ENCODE assay signal across 8 mouse cellular contexts in genomic region chr4:118336658-118337057, GRCm38 (mm10). TPM values are rescaled to one million over a fixed set of nuclear protein-coding genes. Genes with fewer than 3 reads are reported as not detected.
DNase-seq lines count a peak whose midpoint lies in the region; ATAC-seq and TF ChIP-seq lines count a peak whose summit lies in the region.

No protein-coding gene starts in this region.

- TF ChIP-seq CTCF in lung, postnatal 0 days (IDR thresholded peaks at IDR 0.05), result peak; percentile 75
- TF ChIP-seq CTCF in testis, adult 2 months (IDR thresholded peaks at IDR 0.05; ENCODE audit: control insufficient read depth, insufficient read depth, insufficient replicate concordance, low read depth, low read length), result peak; percentile 59; the same call in 1 of the 2 replicates

- no peak for TF ChIP-seq EP300 in lung, postnatal 0 days (IDR thresholded peaks at IDR 0.05)

- H3K4me1 ChIP-seq in forebrain, embryonic 11.5 days (replicated peaks; ENCODE audit: control insufficient read depth, insufficient read depth, low read length), result no peaks in the 10 kb centered on the region
- H3K4me1 ChIP-seq in forebrain, embryonic 15.5 days, result no peaks in the 10 kb centered on the region; the same call in 1 of the 2 replicates
- H3K4me1 ChIP-seq in intestine, embryonic 14.5 days (replicated peaks; ENCODE audit: control insufficient read depth, insufficient read depth, low read length), result no peaks in the 10 kb centered on the region
- no peaks in the 10 kb centered on the region for H3K4me1 ChIP-seq in lung, postnatal 0 days (ENCODE audit: insufficient read depth, low read depth, low read length)
- H3K4me1 ChIP-seq in testis, adult 2 months (ENCODE audit: control insufficient read depth, insufficient read depth, low read length), result no peaks in the 10 kb centered on the region

- H3K4me3 ChIP-seq in forebrain, embryonic 11.5 days (ENCODE audit: low read depth, low read length), result no peak overlapping the region
- H3K4me3 ChIP-seq in forebrain, embryonic 15.5 days, result no peak overlapping the region
- no peak overlapping the region for H3K4me3 ChIP-seq in intestine, embryonic 14.5 days (ENCODE audit: low read depth, low read length)
- H3K4me3 ChIP-seq in lung, postnatal 0 days (ENCODE audit: low read depth, low read length), result no peak overlapping the region
- no peak overlapping the region for H3K4me3 ChIP-seq in testis, adult 2 months (ENCODE audit: control insufficient read depth, low read depth, low read length)

- no peak overlapping the region for H3K9ac ChIP-seq in forebrain, embryonic 11.5 days (ENCODE audit: low read length)
- no peak overlapping the region for H3K9ac ChIP-seq in forebrain, embryonic 15.5 days (replicated peaks)
- H3K9ac ChIP-seq in intestine, embryonic 14.5 days (ENCODE audit: low read length), result no peak overlapping the region
- H3K9ac ChIP-seq in lung, postnatal 0 days (replicated peaks; ENCODE audit: low read depth), result no peak overlapping the region

- no peak overlapping the region for H3K4me2 ChIP-seq in forebrain, embryonic 11.5 days (ENCODE audit: low read depth, low read length, severe bottlenecking)
- no peak overlapping the region for H3K4me2 ChIP-seq in forebrain, embryonic 15.5 days (replicated peaks)
- no peak overlapping the region for H3K4me2 ChIP-seq in intestine, embryonic 14.5 days (ENCODE audit: low read length)
- no peak overlapping the region for H3K4me2 ChIP-seq in lung, postnatal 0 days (replicated peaks; ENCODE audit: low read depth, low read length)

- no peaks in the 10 kb centered on the region for H3K36me3 ChIP-seq in forebrain, embryonic 11.5 days (ENCODE audit: control insufficient read depth, insufficient read depth, low read length)
- no peaks in the 10 kb centered on the region for H3K36me3 ChIP-seq in forebrain, embryonic 15.5 days
- H3K36me3 ChIP-seq in intestine, embryonic 14.5 days (ENCODE audit: control insufficient read depth, insufficient read depth, low read length), result no peaks in the 10 kb centered on the region
- no peaks in the 10 kb centered on the region for H3K36me3 ChIP-seq in lung, postnatal 0 days (ENCODE audit: insufficient read depth, low read length)
- no peaks in the 10 kb centered on the region for H3K36me3 ChIP-seq in testis, adult 2 months (ENCODE audit: control insufficient read depth, insufficient read depth, low read length)

- no peak for ATAC-seq in forebrain, embryonic 11.5 days (replicated peaks; ENCODE audit: low FRiP score)
- ATAC-seq in forebrain, embryonic 15.5 days (replicated peaks), result no peak
- ATAC-seq in intestine, embryonic 14.5 days (replicated peaks; ENCODE audit: low FRiP score, low TSS enrichment, low read depth), result no peak
- no peak for ATAC-seq in lung, postnatal 0 days

- DNase-seq in forebrain, embryonic 11.5 days (ENCODE audit: low spot score), result peak; percentile 87
- peak; percentile 59 for DNase-seq in ovary, postnatal 14 days (ENCODE audit: low spot score)
- no peak for DNase-seq in ovary, adult 18-20 months (ENCODE audit: low spot score)
- DNase-seq in c-Kit-positive CD71-positive TER-119-positive erythroid progenitor cells, embryonic 14.5 days (ENCODE audit: low spot score), result peak; percentile 29
- DNase-seq in intestine, embryonic 14.5 days (ENCODE audit: low spot score), result peak; percentile 84
- DNase-seq in lung, postnatal 0 days (ENCODE audit: low spot score), result peak; percentile 57

- no peak overlapping the region for H3K27ac ChIP-seq in forebrain, embryonic 11.5 days (ENCODE audit: low read depth, low read length)
- no peak overlapping the region for H3K27ac ChIP-seq in forebrain, embryonic 15.5 days (replicated peaks)
- H3K27ac ChIP-seq in intestine, embryonic 14.5 days (ENCODE audit: low read depth), result no peak overlapping the region
- H3K27ac ChIP-seq in lung, postnatal 0 days (ENCODE audit: low read length), result no peak overlapping the region
- H3K27ac ChIP-seq in testis, adult 2 months (ENCODE audit: control insufficient read depth, insufficient read depth, low read depth, low read length), result no peak overlapping the region

- H3K9me3 ChIP-seq in forebrain, embryonic 11.5 days (ENCODE audit: control insufficient read depth, low read length), result no peaks in the 10 kb centered on the region
- H3K9me3 ChIP-seq in forebrain, embryonic 15.5 days, result no peaks in the 10 kb centered on the region
- H3K9me3 ChIP-seq in intestine, embryonic 14.5 days (ENCODE audit: control insufficient read depth, low read length), result no peaks in the 10 kb centered on the region
- H3K9me3 ChIP-seq in lung, postnatal 0 days (ENCODE audit: low read length), result no peaks in the 10 kb centered on the region

- no peaks in the 10 kb centered on the region for H3K27me3 ChIP-seq in forebrain, embryonic 11.5 days (ENCODE audit: control insufficient read depth, insufficient read depth, low read length)
- H3K27me3 ChIP-seq in forebrain, embryonic 15.5 days, result no peaks in the 10 kb centered on the region
- H3K27me3 ChIP-seq in intestine, embryonic 14.5 days (replicated peaks; ENCODE audit: control insufficient read depth, insufficient read depth, low read length), result no peaks in the 10 kb centered on the region
- no peaks in the 10 kb centered on the region for H3K27me3 ChIP-seq in lung, postnatal 0 days (replicated peaks; ENCODE audit: insufficient read depth, low read length)
- no peaks in the 10 kb centered on the region for H3K27me3 ChIP-seq in testis, adult 2 months (ENCODE audit: control insufficient read depth, insufficient read depth, low read length)

- TF ChIP-seq POLR2A in testis, adult 2 months (IDR thresholded peaks at IDR 0.05; ENCODE audit: control insufficient read depth, low read depth, low read length), result no peak

- WGBS in forebrain, embryonic 11.5 days, result 17% methylated on average over 7 of the region's 7 CpGs
- WGBS in forebrain, embryonic 15.5 days, result 11% methylated on average over 7 of the region's 7 CpGs
- 17% methylated on average over 7 of the region's 7 CpGs for WGBS in intestine, embryonic 14.5 days
- 17% methylated on average over 7 of the region's 7 CpGs for WGBS in lung, postnatal 0 days

RNA-seq across cellular contexts. Expression of gene Ptprf, which starts 45.5 kb away (rescaled TPM):
- 90.5 and 99.9 TPM in 2 replicates for polyA plus RNA-seq in forebrain, embryonic 11.5 days (2014; fragmentation: Nextera tagmentation; extraction: Ambion mirVana)
- polyA plus RNA-seq in forebrain, embryonic 15.5 days (2015; fragmentation: Nextera tagmentation; extraction: Ambion mirVana), result 75.9 and 76.1 TPM in 2 replicates
- 69.1 and 73.6 TPM in 2 replicates for polyA plus RNA-seq in intestine, embryonic 14.5 days (2014; fragmentation: Nextera tagmentation; extraction: Ambion mirVana)
- polyA plus RNA-seq in lung, postnatal 0 days (2015; fragmentation: Nextera tagmentation; extraction: Ambion mirVana), result 65.1 and 85.0 TPM in 2 replicates
- polyA plus RNA-seq in testis, adult 2 months (2012; rRNA removed), result 14.3 and 15.2 TPM in 2 replicates
